Mouse (Mus musculus) lung, adult 2 months (tissue): ENCODE results near the gene Zfp595.

Source experiments
- CTCF ChIP-seq: fragments of 200-500 bp; IDR thresholded peaks from 2 replicates; pipeline ENCODE4 v1.5.1; 2011; ENCODE audit warnings: mild to moderate bottlenecking, low read length, control low read depth; ENCODE audit not compliant: insufficient read depth
- POLR2A ChIP-seq: fragments of 200-500 bp; IDR thresholded peaks from 2 replicates; pipeline ENCODE4 v1.6.1; 2011; ENCODE audit warnings: low read depth, mild to moderate bottlenecking, control low read depth, low read length, borderline replicate concordance; ENCODE audit errors: extremely low read depth

- TF ChIP-seq CTCF (no peak), POLR2A (no peak)
Observed at GRCm38 (mm10) chr13:67343422-67343821, 11.1 kb upstream of the Zfp595 start.
